In the genomic region with DNA sequence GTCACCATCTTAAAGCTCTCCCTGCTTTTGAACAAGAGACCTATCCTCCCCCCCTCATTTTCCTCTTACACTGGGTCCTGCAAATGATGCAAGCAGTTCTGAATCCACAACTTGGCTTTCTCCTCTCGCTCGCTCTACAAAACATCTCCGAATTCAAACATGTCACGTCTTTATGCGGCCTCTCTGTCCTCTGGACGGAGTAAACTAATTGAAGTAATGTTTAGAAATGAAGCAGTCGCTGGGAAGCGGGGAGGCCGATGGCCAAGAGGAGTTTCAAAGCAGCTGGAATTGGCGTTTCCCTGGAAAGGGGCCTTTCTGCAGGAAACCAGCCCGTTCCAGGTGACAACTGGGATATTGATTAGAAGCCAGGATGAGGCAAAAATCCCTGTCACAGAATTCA, we compare ENCODE assay signal across 7 mouse cellular contexts.
DNase-seq lines count a peak whose midpoint lies in the region; ATAC-seq and TF ChIP-seq lines count a peak whose summit lies in the region.

No protein-coding gene starts in this region.

- TF ChIP-seq CTCF in liver, postnatal 0 days (IDR thresholded peaks at IDR 0.05; ENCODE audit: low read depth), result no peak
- TF ChIP-seq CTCF in stomach, postnatal 0 days (IDR thresholded peaks at IDR 0.05; ENCODE audit: low read depth), result no peak

- no peak for DNase-seq in lung, postnatal 25 days (ENCODE audit: low spot score)
- DNase-seq in liver, postnatal 0 days, result no peak
- DNase-seq in stomach, postnatal 0 days (ENCODE audit: low spot score), result no peak
- no peak for DNase-seq in layer of hippocampus, adult 9-10 months (ENCODE audit: low spot score)
- no peak for DNase-seq in layer of hippocampus, postnatal 25 days (ENCODE audit: extremely low spot score in 1 of 2, low spot score in 1 of 2)

- H3K4me3 ChIP-seq in lung, embryonic 16.5 days (ENCODE audit: low read length), result peak overlapping the region; percentile 37
- no peak overlapping the region for H3K4me3 ChIP-seq in hindbrain, embryonic 12.5 days
- H3K4me3 ChIP-seq in liver, postnatal 0 days (ENCODE audit: low read depth, low read length), result no peak overlapping the region
- peak overlapping the region; percentile 18; the same call in 1 of the 2 replicates for H3K4me3 ChIP-seq in stomach, postnatal 0 days (ENCODE audit: low read depth, low read length)

- H3K36me3 ChIP-seq in lung, embryonic 16.5 days (ENCODE audit: control insufficient read depth, insufficient read depth, low read length), result no peaks in the 10 kb centered on the region
- H3K36me3 ChIP-seq in hindbrain, embryonic 12.5 days, result no peaks in the 10 kb centered on the region
- no peaks in the 10 kb centered on the region for H3K36me3 ChIP-seq in liver, postnatal 0 days (replicated peaks; ENCODE audit: insufficient read depth, low read length)
- H3K36me3 ChIP-seq in stomach, postnatal 0 days (ENCODE audit: control insufficient read depth, insufficient read depth, low read length), result no peaks in the 10 kb centered on the region

- H3K9me3 ChIP-seq in lung, embryonic 16.5 days (ENCODE audit: control insufficient read depth, low read length), result no peaks in the 10 kb centered on the region
- H3K9me3 ChIP-seq in hindbrain, embryonic 12.5 days (replicated peaks), result no peaks in the 10 kb centered on the region
- no peaks in the 10 kb centered on the region for H3K9me3 ChIP-seq in liver, postnatal 0 days (ENCODE audit: low read length)
- no peaks in the 10 kb centered on the region for H3K9me3 ChIP-seq in stomach, postnatal 0 days (ENCODE audit: control insufficient read depth, low read length)

- peak overlapping the region; percentile 55; the same call in 1 of the 2 replicates for H3K9ac ChIP-seq in lung, embryonic 16.5 days (ENCODE audit: low read length)
- no peak overlapping the region for H3K9ac ChIP-seq in hindbrain, embryonic 12.5 days
- no peak overlapping the region for H3K9ac ChIP-seq in liver, postnatal 0 days (replicated peaks)
- H3K9ac ChIP-seq in stomach, postnatal 0 days (ENCODE audit: low read length), result peak overlapping the region; percentile 18; the same call in 1 of the 2 replicates

- no peaks in the 10 kb centered on the region for H3K27me3 ChIP-seq in lung, embryonic 16.5 days (ENCODE audit: control insufficient read depth, insufficient read depth, low read depth, low read length)
- H3K27me3 ChIP-seq in hindbrain, embryonic 12.5 days, result no peaks in the 10 kb centered on the region; the same call in 1 of the 2 replicates
- no peaks in the 10 kb centered on the region for H3K27me3 ChIP-seq in liver, postnatal 0 days (ENCODE audit: insufficient read depth, low read length)
- no peaks in the 10 kb centered on the region for H3K27me3 ChIP-seq in stomach, postnatal 0 days (ENCODE audit: control insufficient read depth, insufficient read depth, low read length)

- no peak for TF ChIP-seq EP300 in liver, postnatal 0 days (IDR thresholded peaks at IDR 0.05; ENCODE audit: low read depth)
- no peak for TF ChIP-seq EP300 in stomach, postnatal 0 days (optimal IDR thresholded peaks at IDR 0.05)

- peaks cover 14% of the 10 kb centered on the region for H3K4me1 ChIP-seq in lung, embryonic 16.5 days (replicated peaks; ENCODE audit: control insufficient read depth, insufficient read depth, low read length)
- H3K4me1 ChIP-seq in hindbrain, embryonic 12.5 days, result peaks cover 13% of the 10 kb centered on the region
- H3K4me1 ChIP-seq in liver, postnatal 0 days (ENCODE audit: insufficient read depth), result peaks cover 6% of the 10 kb centered on the region
- 0 out of 2 replicates have a peak, but pooled peaks cover 3% of the 10 kb centered on the region for H3K4me1 ChIP-seq in stomach, postnatal 0 days (replicated peaks; ENCODE audit: control insufficient read depth, insufficient read depth)

- peak overlapping the region; percentile 83 for H3K27ac ChIP-seq in lung, embryonic 16.5 days (ENCODE audit: low read length)
- H3K27ac ChIP-seq in hindbrain, embryonic 12.5 days, result peak overlapping the region; percentile 37; the same call in 1 of the 2 replicates
- H3K27ac ChIP-seq in liver, postnatal 0 days (ENCODE audit: low read depth), result no peak overlapping the region
- peak overlapping the region; percentile 78 for H3K27ac ChIP-seq in stomach, postnatal 0 days (replicated peaks)

- ATAC-seq in lung, embryonic 16.5 days (ENCODE audit: low read depth), result peak; percentile 74
- no peak for ATAC-seq in hindbrain, embryonic 12.5 days (ENCODE audit: low FRiP score)
- no peak for ATAC-seq in liver, postnatal 0 days
- no peak for ATAC-seq in stomach, postnatal 0 days (ENCODE audit: low FRiP score, low TSS enrichment)

- 13% methylated on average over 11 of the region's 11 CpGs for WGBS in lung, embryonic 16.5 days
- WGBS in hindbrain, embryonic 12.5 days, result 62% methylated on average over 11 of the region's 11 CpGs
- 45% methylated on average over 11 of the region's 11 CpGs for WGBS in liver, postnatal 0 days (ENCODE audit: insufficient replicate concordance)
- 19% methylated on average over 11 of the region's 11 CpGs for WGBS in stomach, postnatal 0 days

- H3K4me2 ChIP-seq in lung, embryonic 16.5 days (ENCODE audit: low read depth, low read length), result peak overlapping the region; percentile 63
- peak overlapping the region; percentile 52 for H3K4me2 ChIP-seq in hindbrain, embryonic 12.5 days (replicated peaks)
- peak overlapping the region; percentile 46 for H3K4me2 ChIP-seq in liver, postnatal 0 days (ENCODE audit: low read depth, low read length)
- H3K4me2 ChIP-seq in stomach, postnatal 0 days (replicated peaks; ENCODE audit: low read depth), result peak overlapping the region; percentile 48

Comparison
In these comparisons a context has a peak if more than half of its experiments do, and no peak if none do; other contexts are left out.
1. H3K4me3 ChIP-seq: peak in lung, embryonic 16.5 days (single experiment) and stomach, postnatal 0 days (single experiment); none in hindbrain, embryonic 12.5 days (single experiment) and liver, postnatal 0 days (single experiment).
2. H3K9ac ChIP-seq: peak in lung, embryonic 16.5 days (single experiment) and stomach, postnatal 0 days (single experiment); none in hindbrain, embryonic 12.5 days (single experiment) and liver, postnatal 0 days (single experiment).
3. Peak in every context shown above with its lines, with median percentiles within 50 percentile points of each other: H3K4me2 ChIP-seq.